Mouse (Mus musculus) hindbrain, embryonic 16.5 days (tissue): ENCODE results near the gene Ggt5. TPM values are rescaled to one million over a fixed set of nuclear protein-coding genes. Genes with fewer than 3 reads are reported as not detected.

ENCODE experiments used
- ATAC-seq: fragments of 200-750 bp; cut with Nextera tagmentation; 2 replicates; pipeline ENCODE4 v1.8.0; 2017; ENCODE audit warnings: moderate TSS enrichment, moderate library complexity
- H3K27ac ChIP-seq: fragments of 300-500 bp; sonication (generic); 2 replicates; pipeline ENCODE4 v1.5.1; 2014; ENCODE audit warnings: low read depth, mild to moderate bottlenecking, control low read depth, low read length, moderate library complexity
- H3K27me3 ChIP-seq: fragments of 300-500 bp; sonication (generic); replicated peaks from 2 replicates; pipeline ENCODE4 v1.6.1; 2014; ENCODE audit warnings: low read length; ENCODE audit not compliant: control insufficient read depth, insufficient read depth
- H3K36me3 ChIP-seq: fragments of 300-500 bp; sonication (generic); 2 replicates; pipeline ENCODE4 v1.6.1; 2014; ENCODE audit warnings: mild to moderate bottlenecking, low read length, moderate library complexity, mixed read lengths; ENCODE audit not compliant: control insufficient read depth, insufficient read depth
- H3K4me1 ChIP-seq: fragments of 300-500 bp; sonication (generic); 2 replicates; pipeline ENCODE4 v1.6.1; 2014; ENCODE audit warnings: low read depth, low read length; ENCODE audit not compliant: control insufficient read depth, insufficient read depth
- H3K4me2 ChIP-seq: fragments of 300-500 bp; sonication (generic); 2 replicates; pipeline ENCODE4 v1.6.1; 2014; ENCODE audit warnings: mild to moderate bottlenecking, low read length, control low read depth, moderate library complexity
- H3K4me3 ChIP-seq: fragments of 300-500 bp; sonication (generic); 2 replicates; pipeline ENCODE4 v1.5.1; 2014; ENCODE audit warnings: mild to moderate bottlenecking, low read length, control low read depth, moderate library complexity
- H3K9ac ChIP-seq: fragments of 300-500 bp; sonication (generic); 2 replicates; pipeline ENCODE4 v1.6.1; 2014; ENCODE audit warnings: low read depth, mild to moderate bottlenecking, control low read depth, low read length, moderate library complexity
- H3K9me3 ChIP-seq: fragments of 300-500 bp; sonication (generic); 2 replicates; pipeline ENCODE4 v1.6.1; 2014; ENCODE audit warnings: mild to moderate bottlenecking, low read length, moderate library complexity; ENCODE audit not compliant: control insufficient read depth
- WGBS: fragments of 180-500 bp; shearing (Covaris S2); extraction: QIAGEN DNeasy Blood & Tissue Kit; methylation state at CpG from one replicate; pipeline ENCODE4 v1.1.7; 2014; 5-methylcytosine and 5-hydroxymethylcytosine counted together
- polyA plus RNA-seq: library from polyadenylated mRNA; unstranded; fragments of >200 nt; fragmentation: Nextera tagmentation; extraction: Ambion mirVana; gene quantifications from 2 replicates; pipeline ENCODE4 v1.2.1, GENCODE M21; 2015

Gene Ggt5
- polyA plus RNA-seq, 1 experiment from 2014 or later, result 3.5 TPM

DNA sequence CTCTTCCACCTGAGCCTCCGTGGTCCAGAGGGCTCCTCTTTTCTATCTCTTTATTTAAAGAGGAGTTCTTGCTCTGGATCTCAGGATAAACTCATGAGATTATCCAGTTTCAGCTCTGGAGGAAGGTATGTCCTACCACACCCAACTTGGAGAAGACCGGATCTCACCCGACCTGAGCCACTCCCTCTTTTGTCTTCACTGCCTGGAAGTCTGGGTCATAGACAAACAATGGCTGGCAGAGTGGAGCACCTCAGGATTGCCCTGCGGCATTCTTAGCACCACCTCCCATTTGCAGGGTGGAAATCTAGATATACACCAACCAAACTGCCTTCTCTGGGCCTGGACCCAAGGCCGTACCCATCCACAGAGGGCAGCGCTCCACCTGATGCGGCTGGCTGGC, 59.9 kb downstream of the Ggt5 start:
- H3K4me3 ChIP-seq, result no peak overlapping the region
- H3K27ac ChIP-seq, result no peak overlapping the region
- H3K9ac ChIP-seq, result no peak overlapping the region
- H3K27me3 ChIP-seq, result no peaks in the 10 kb centered on the region
- H3K9me3 ChIP-seq, result no peaks in the 10 kb centered on the region
- H3K4me1 ChIP-seq, result peaks cover 11% of the 10 kb centered on the region
- no peak overlapping the region for H3K4me2 ChIP-seq
- no peak for ATAC-seq
- 91% methylated on average over 7 of the region's 7 CpGs for WGBS
- peaks cover 33% of the 10 kb centered on the region for H3K36me3 ChIP-seq

GRCm38 (mm10) chr10:75649406-75649995, 60.4 kb downstream of the Ggt5 start:
- WGBS, result 90% methylated on average over 4 of the region's 4 CpGs
- no peak overlapping the region for H3K4me2 ChIP-seq
- H3K4me1 ChIP-seq, result peaks cover 6% of the 10 kb centered on the region
- no peak overlapping the region for H3K27ac ChIP-seq
- no peak overlapping the region for H3K9ac ChIP-seq
- H3K27me3 ChIP-seq, result no peaks in the 10 kb centered on the region
- no peak for ATAC-seq
- no peaks in the 10 kb centered on the region for H3K9me3 ChIP-seq
- no peak overlapping the region for H3K4me3 ChIP-seq
- peaks cover 33% of the 10 kb centered on the region for H3K36me3 ChIP-seq

GRCm38 (mm10) chr10:75650306-75650902, 61.3 kb downstream of the Ggt5 start:
- H3K9ac ChIP-seq, result no peak overlapping the region
- H3K4me2 ChIP-seq, result no peak overlapping the region
- peaks cover 6% of the 10 kb centered on the region for H3K4me1 ChIP-seq
- ATAC-seq, result no peak
- 86% methylated on average over 6 of the region's 6 CpGs for WGBS
- H3K36me3 ChIP-seq, result peaks cover 41% of the 10 kb centered on the region
- no peaks in the 10 kb centered on the region for H3K9me3 ChIP-seq
- no peak overlapping the region for H3K27ac ChIP-seq
- no peaks in the 10 kb centered on the region for H3K27me3 ChIP-seq
- no peak overlapping the region for H3K4me3 ChIP-seq

DNA sequence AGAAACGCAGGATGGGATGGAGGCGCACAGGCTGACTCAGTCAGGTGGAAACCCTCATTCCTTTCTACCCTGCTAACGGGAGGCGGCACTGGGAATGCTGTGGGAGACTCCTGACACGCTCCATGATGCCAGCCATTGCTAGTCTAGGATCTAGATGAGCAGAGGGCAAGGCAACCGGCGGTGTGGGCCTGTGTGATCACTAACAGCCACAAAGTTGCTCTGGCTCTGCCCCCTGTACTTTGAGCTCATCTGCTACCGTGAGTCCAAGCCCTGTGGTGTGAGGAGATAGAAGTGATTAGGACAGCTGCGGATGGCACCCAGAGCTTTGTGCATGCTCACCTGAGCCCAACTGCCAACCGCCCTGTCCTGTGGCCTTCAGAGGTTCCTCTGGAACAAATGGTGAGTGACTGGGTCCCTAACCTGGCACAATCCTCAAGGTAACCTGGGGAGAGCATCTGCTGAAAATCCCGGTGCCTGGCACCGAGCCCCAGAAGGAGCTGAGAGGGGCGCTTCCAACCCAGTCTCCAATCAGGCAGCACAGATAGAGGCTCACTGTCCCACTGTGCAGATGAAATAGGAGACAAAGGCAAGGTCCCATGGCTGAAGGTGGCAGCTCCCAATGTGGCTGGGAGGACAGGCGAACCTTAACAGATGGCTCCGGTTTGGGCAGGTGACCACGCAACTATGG, 62.4 kb downstream of the Ggt5 start:
- H3K27ac ChIP-seq, result no peak overlapping the region
- no peak overlapping the region for H3K4me2 ChIP-seq
- ATAC-seq, result no peak
- no peak overlapping the region for H3K9ac ChIP-seq
- H3K4me1 ChIP-seq, result peaks cover 6% of the 10 kb centered on the region
- no peak overlapping the region for H3K4me3 ChIP-seq
- H3K9me3 ChIP-seq, result no peaks in the 10 kb centered on the region
- WGBS, result 92% methylated on average over 16 of the region's 16 CpGs
- H3K27me3 ChIP-seq, result no peaks in the 10 kb centered on the region
- H3K36me3 ChIP-seq, result peaks cover 44% of the 10 kb centered on the region

DNA sequence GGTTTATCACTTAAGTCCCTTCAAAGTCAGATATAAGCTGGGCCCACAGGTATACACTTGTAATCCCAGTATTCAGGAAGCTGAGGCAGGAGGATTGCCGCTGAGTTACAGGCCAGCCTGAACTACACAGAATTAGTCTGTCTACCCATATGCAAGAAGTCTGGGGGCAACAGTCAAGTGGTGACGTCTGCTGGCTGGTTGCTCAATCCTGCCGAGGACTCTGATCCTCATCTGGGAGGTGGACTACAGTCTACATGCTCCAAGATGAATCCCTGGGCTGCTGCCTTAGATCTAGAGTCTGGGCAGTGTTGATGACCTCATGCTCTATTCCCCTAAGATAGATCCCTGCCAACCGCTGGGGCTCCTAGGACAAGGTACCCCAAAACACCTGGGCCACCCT, 64.9 kb downstream of the Ggt5 start:
- WGBS, result 95% methylated on average over 4 of the region's 4 CpGs
- no peak overlapping the region for H3K4me3 ChIP-seq
- no peak overlapping the region for H3K4me2 ChIP-seq
- no peaks in the 10 kb centered on the region for H3K4me1 ChIP-seq
- H3K27me3 ChIP-seq, result no peaks in the 10 kb centered on the region
- ATAC-seq, result no peak
- H3K9me3 ChIP-seq, result no peaks in the 10 kb centered on the region
- peaks cover 55% of the 10 kb centered on the region for H3K36me3 ChIP-seq
- H3K9ac ChIP-seq, result no peak overlapping the region
- H3K27ac ChIP-seq, result no peak overlapping the region

DNA sequence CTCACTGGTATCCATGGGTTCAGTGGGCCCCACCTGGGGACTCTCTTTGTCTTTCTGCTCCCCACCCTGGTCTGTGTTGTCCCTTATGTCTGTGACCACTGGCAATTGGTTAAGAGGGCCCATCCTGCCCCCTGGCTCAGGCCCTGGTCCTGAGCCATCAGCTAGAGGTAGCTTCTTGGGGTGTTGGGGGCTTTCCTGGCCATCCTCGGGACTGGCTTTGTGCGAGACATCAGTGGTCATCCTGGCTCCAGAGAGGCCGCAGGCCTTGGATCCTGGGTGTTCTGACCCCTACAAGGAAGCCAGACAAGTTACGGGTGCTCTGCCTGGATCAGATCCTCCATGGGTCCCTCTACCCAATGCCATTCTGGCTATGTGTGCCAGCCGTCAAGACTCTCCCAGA, 68.0 kb downstream of the Ggt5 start:
- Histone ChIP-seq H3K36me3 (peaks cover 39% of the 10 kb centered on the region), H3K9ac (no peak overlapping the region)

DNA sequence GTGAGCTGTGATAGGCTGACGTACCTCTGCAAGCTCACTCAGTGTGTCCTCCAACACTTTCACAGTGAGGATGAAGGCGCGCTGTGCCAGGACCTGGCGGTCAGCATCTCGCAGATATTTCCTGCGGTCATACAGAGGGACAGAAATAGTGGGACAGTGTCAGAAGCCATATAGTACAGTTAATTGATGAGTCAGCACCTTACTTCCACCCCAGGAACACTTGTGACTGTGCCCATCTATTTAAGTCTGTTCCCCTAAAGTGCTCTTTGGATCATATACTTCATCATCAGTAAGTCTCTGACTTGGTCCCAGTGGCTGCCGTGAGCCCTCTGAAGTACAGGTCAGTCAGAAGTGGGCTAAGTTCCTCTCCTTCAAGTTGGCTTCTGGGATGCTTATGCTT, 68.6 kb downstream of the Ggt5 start:
- H3K4me2 ChIP-seq, result no peak overlapping the region
- H3K36me3 ChIP-seq, result peaks cover 34% of the 10 kb centered on the region
- no peak for ATAC-seq
- no peak overlapping the region for H3K27ac ChIP-seq
- WGBS, result over 99% methylated on average over 7 of the region's 7 CpGs
- no peaks in the 10 kb centered on the region for H3K9me3 ChIP-seq
- no peaks in the 10 kb centered on the region for H3K27me3 ChIP-seq
- H3K4me3 ChIP-seq, result no peak overlapping the region
- peaks cover 5% of the 10 kb centered on the region for H3K4me1 ChIP-seq
- no peak overlapping the region for H3K9ac ChIP-seq

More for the DNA sequence above, 68.0 kb downstream of the Ggt5 start:
- peaks cover 5% of the 10 kb centered on the region for H3K4me1 ChIP-seq
- 86% methylated on average over 5 of the region's 5 CpGs for WGBS
- no peak overlapping the region for H3K27ac ChIP-seq
- no peaks in the 10 kb centered on the region for H3K27me3 ChIP-seq
- H3K4me2 ChIP-seq, result no peak overlapping the region
- ATAC-seq, result no peak
- H3K9me3 ChIP-seq, result no peaks in the 10 kb centered on the region
- no peak overlapping the region for H3K4me3 ChIP-seq

DNA sequence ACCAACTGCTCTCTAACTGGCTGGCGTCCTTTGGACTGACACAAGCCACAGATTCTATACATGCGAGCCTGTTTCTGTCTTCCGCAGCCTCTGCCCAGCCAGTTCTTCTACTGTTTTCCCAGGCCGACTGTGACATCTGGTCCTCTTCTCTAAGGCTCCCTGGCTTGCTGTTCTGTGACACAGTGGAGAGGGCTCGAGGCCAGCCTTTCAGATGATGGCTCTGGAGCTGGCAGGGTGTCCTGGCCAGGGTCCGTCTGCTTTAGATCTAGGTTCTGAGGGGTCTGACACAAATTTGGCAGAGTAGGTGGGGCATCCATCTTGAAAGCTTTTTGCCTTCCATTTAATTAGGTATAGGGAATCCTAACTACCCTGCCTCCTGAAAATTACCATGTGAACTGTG, 72.2 kb downstream of the Ggt5 start:
- Histone ChIP-seq H3K9ac (no peak overlapping the region), H3K27ac (peak overlapping the region; percentile 49; the same call in 1 of the 2 replicates), H3K4me2 (no peak overlapping the region), H3K4me1 (peaks cover 19% of the 10 kb centered on the region), H3K4me3 (no peak overlapping the region), H3K9me3 (no peaks in the 10 kb centered on the region), H3K27me3 (no peaks in the 10 kb centered on the region), H3K36me3 (peaks cover 12% of the 10 kb centered on the region)
- WGBS, result 57% methylated on average over 6 of the region's 6 CpGs
- ATAC-seq, result peak; percentile 83

- 57% methylated on average over 3 of the region's 3 CpGs for WGBS
- Histone ChIP-seq H3K4me2 (no peak overlapping the region), H3K27me3 (no peaks in the 10 kb centered on the region), H3K4me3 (no peak overlapping the region), H3K27ac (peak overlapping the region; percentile 49; the same call in 1 of the 2 replicates), H3K9me3 (no peaks in the 10 kb centered on the region), H3K36me3 (peaks cover 7% of the 10 kb centered on the region), H3K9ac (no peak overlapping the region), H3K4me1 (peaks cover 24% of the 10 kb centered on the region)
- no peak for ATAC-seq
Measured at GRCm38 (mm10) chr10:75661876-75662275, 72.7 kb downstream of the Ggt5 start.
